Mouse (Mus musculus) stomach, embryonic 14.5 days (tissue): ENCODE results near the gene Rhbdd2. TPM values are rescaled to one million over a fixed set of nuclear protein-coding genes. Genes with fewer than 3 reads are reported as not detected.
A peak's percentile ranks its signal among the peaks of the same experiment; 100 is the strongest.
"Not testable (repeated sequence)": the region's sequence is repeated elsewhere in the genome, so short reads cannot be mapped to it uniquely, and the experiment has no call there.

Source experiments
- ATAC-seq: fragments of 200-750 bp; cut with Nextera tagmentation; 2 replicates; pipeline ENCODE4 v1.8.0; 2017; ENCODE audit warnings: low read depth, moderate TSS enrichment; ENCODE audit not compliant: insufficient number of reproducible peaks, insufficient read depth, low FRiP score
- H3K27ac ChIP-seq: fragments of 300-500 bp; sonication (generic); 2 replicates; pipeline ENCODE4 v1.5.1; 2014; ENCODE audit warnings: mild to moderate bottlenecking, low read length, moderate library complexity, mixed read lengths
- H3K27me3 ChIP-seq: fragments of 300-500 bp; sonication (generic); 2 replicates; pipeline ENCODE4 v1.6.1; 2014; ENCODE audit warnings: low read length, control low read depth, mixed read lengths; ENCODE audit not compliant: control insufficient read depth, insufficient read depth
- H3K36me3 ChIP-seq: fragments of 300-500 bp; sonication (generic); 2 replicates; pipeline ENCODE4 v1.6.1; 2014; ENCODE audit warnings: mild to moderate bottlenecking, control low read depth, low read length, moderate library complexity, mixed read lengths; ENCODE audit not compliant: control insufficient read depth, insufficient read depth
- H3K4me1 ChIP-seq: fragments of 300-500 bp; sonication (generic); 2 replicates; pipeline ENCODE4 v1.6.1; 2014; ENCODE audit warnings: low read length, control low read depth, mixed read lengths; ENCODE audit not compliant: control insufficient read depth, insufficient read depth
- H3K4me2 ChIP-seq: fragments of 300-500 bp; sonication (generic); replicated peaks from 2 replicates; pipeline ENCODE4 v1.6.1; 2014; ENCODE audit warnings: low read depth, low read length, control low read depth
- H3K4me3 ChIP-seq: fragments of 300-500 bp; sonication (generic); 2 replicates; pipeline ENCODE4 v1.5.1; 2014; ENCODE audit warnings: low read depth, low read length, control low read depth
- H3K9ac ChIP-seq: fragments of 300-500 bp; sonication (generic); replicated peaks from 2 replicates; pipeline ENCODE4 v1.6.1; 2014; ENCODE audit warnings: low read depth, mild to moderate bottlenecking, control low read depth, low read length, moderate library complexity, mixed read lengths
- H3K9me3 ChIP-seq: fragments of 300-500 bp; sonication (generic); 2 replicates; pipeline ENCODE4 v1.6.1; 2016; ENCODE audit warnings: low read depth, low read length, control low read depth; ENCODE audit not compliant: control insufficient read depth
- WGBS: fragments of 180-500 bp; shearing (Covaris S2); extraction: QIAGEN DNeasy Blood & Tissue Kit; methylation state at CpG from one replicate; pipeline ENCODE4 v1.1.7; 2014; 5-methylcytosine and 5-hydroxymethylcytosine counted together
- polyA plus RNA-seq: library from polyadenylated mRNA; unstranded; fragments of >200 nt; fragmentation: Nextera tagmentation; extraction: Ambion mirVana; gene quantifications from 2 replicates; pipeline ENCODE4 v1.2.1, GENCODE M21; 2014

Gene Rhbdd2
- polyA plus RNA-seq: 51.2 and 60.5 TPM in 2 replicates

- Histone ChIP-seq H3K27me3 (no peaks in the 10 kb centered on the region), H3K27ac (peak within 1 kb of the TSS; percentile 45), H3K4me3 (peak within 1 kb of the TSS; percentile 65), H3K9me3 (no peaks in the 10 kb centered on the region), H3K4me2 (peak within 1 kb of the TSS; percentile 84), H3K4me1 (peaks cover 8% of the 10 kb centered on the region), H3K36me3 (peaks cover 5% of the 10 kb centered on the region; the same call in 1 of the 2 replicates), H3K9ac (peak within 1 kb of the TSS; percentile 62)
- ATAC-seq: peak; percentile 99
- WGBS: 12% methylated on average over 28 of the region's 30 CpGs
These were observed at the start of gene Rhbdd2 for GRCm38 (mm10) chr5:135632117-135632796. TSS of gene Rhbdd2 (plus strand) at chr5:135632618.

DNA sequence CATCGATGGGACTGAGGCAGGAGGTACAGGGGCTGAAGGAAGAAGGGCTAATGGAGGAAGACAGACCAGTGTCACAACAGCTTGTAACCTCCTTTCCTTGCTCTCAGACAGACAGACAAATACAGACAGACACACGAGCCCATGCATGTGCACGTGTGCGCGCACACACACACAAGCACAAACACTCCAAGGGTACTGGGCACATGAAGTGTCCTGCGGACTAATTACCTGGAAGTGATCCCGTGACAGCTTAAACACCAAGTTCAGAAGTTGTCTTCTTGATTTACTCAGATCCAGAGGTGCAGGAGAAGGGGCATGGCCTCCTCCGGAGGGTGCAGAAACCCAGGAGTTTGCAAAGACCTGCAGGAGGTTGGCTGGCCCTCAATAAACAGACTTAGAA is 46.7 kb upstream of the Rhbdd2 start:
- no peak overlapping the region for H3K9ac ChIP-seq
- 84% methylated on average over 8 of the region's 8 CpGs for WGBS
- no peaks in the 10 kb centered on the region for H3K4me1 ChIP-seq
- H3K4me2 ChIP-seq: no peak overlapping the region
- H3K27ac ChIP-seq: no peak overlapping the region
- ATAC-seq: no peak
- no peak overlapping the region for H3K4me3 ChIP-seq
- H3K9me3 ChIP-seq: no peaks in the 10 kb centered on the region
- H3K36me3 ChIP-seq: no peaks in the 10 kb centered on the region
- H3K27me3 ChIP-seq: no peaks in the 10 kb centered on the region

DNA sequence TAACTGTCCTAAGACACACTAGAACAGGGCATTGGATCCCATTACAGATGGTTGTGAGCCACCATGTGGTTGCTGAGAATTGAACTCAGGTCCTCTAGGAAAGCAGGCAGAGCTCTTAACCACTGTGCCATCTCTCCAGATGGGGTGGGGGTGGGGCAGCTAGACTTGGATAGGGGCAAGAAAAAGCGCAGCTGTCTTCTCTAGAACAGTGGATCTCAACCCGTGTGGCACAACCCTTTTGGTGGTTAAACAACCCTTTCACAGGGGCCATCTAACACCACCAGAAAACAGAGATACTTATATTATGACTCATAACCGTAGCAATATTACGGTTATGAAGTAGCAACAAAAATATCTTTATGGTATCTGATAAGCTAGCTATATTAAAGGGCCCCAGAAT is 44.7 kb upstream of the Rhbdd2 start:
- ATAC-seq: no peak
- Histone ChIP-seq H3K27me3 (no peaks in the 10 kb centered on the region), H3K4me1 (no peaks in the 10 kb centered on the region), H3K27ac (no peak overlapping the region), H3K4me3 (no peak overlapping the region), H3K4me2 (no peak overlapping the region), H3K9me3 (no peaks in the 10 kb centered on the region; the same call in 1 of the 2 replicates), H3K36me3 (no peaks in the 10 kb centered on the region), H3K9ac (no peak overlapping the region)
- 88% methylated on average over 4 of the region's 4 CpGs for WGBS

DNA sequence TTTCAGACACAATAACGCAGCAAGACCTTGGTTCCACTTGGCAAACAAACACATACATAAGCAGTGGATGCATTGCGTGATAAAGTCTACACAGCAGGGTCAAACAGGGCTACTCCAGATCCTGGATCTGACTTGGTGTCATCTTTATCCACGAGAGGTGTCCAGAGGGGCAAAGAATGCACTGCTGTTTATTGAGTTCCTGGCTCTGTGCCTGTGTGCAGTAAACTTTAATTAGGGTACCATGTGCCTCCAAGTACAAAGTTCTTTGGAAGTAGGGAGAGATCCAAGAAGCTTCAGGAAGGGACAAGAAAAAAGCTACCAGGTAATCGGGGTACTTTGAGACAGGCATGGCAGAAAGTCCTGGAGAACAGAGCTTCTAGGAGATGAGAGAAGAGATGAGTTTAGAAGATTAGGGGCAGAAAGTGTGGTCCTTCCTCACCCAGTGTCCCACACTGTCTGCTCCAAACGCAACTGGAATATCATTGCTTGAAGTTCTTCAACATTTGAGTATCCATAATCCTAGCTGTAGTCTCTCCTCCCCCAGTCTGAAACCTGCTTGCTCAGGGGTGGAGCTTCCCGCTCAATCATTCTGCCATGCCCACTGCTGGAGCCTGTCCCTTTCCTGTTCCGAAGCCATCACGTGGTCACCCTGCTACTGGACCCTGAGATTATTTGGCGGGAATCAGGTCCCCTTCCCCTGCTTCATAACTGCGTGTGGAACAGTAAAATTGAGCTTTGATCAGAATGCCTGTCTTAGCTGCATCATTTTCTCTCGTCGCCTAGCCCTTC is 42.2 kb upstream of the Rhbdd2 start:
- Histone ChIP-seq H3K4me3 (no peak overlapping the region), H3K4me1 (no peaks in the 10 kb centered on the region), H3K9ac (no peak overlapping the region), H3K4me2 (no peak overlapping the region), H3K27ac (no peak overlapping the region), H3K36me3 (no peaks in the 10 kb centered on the region), H3K27me3 (no peaks in the 10 kb centered on the region), H3K9me3 (no peaks in the 10 kb centered on the region; the same call in 1 of the 2 replicates)
- 79% methylated on average over 10 of the region's 12 CpGs for WGBS
- no peak for ATAC-seq

GRCm38 (mm10) chr5:135604643-135605042 is 27.8 kb upstream of the Rhbdd2 start:
- H3K9me3 ChIP-seq, H3K4me1 ChIP-seq, H3K27ac ChIP-seq, H3K9ac ChIP-seq, H3K4me3 ChIP-seq, H3K4me2 ChIP-seq, H3K36me3 ChIP-seq, ATAC-seq, H3K27me3 ChIP-seq: not testable (repeated sequence)
- WGBS: no CpG with 5 or more reads among the region's 1 CpGs

DNA sequence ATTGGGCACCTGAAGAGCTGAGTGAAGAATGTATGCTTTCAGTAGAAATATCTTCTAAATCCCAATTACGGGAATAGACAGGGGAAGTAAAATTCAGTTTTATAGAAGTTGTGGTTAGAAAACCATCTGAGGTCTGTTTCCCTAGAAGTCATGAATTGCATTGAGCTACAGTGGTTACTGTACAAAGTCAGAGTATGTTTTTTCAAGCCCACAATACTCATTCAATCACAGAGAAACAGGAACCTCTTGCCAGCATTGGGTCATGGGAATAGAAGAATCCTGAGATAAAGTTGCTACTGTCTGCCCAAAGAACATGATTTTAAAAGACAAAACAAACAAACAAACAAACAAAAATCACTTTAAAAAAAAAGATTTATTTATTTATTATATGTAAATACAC is 25.7 kb upstream of the Rhbdd2 start:
- not testable (repeated sequence) for H3K27ac ChIP-seq, H3K27me3 ChIP-seq, H3K9ac ChIP-seq, H3K4me3 ChIP-seq, H3K36me3 ChIP-seq, ATAC-seq, H3K9me3 ChIP-seq, H3K4me2 ChIP-seq, H3K4me1 ChIP-seq
- no CpG with 5 or more reads among the region's 1 CpGs for WGBS

GRCm38 (mm10) chr5:135607581-135607980 is 24.8 kb upstream of the Rhbdd2 start:
- Histone ChIP-seq H3K4me2 (no peak overlapping the region), H3K9me3 (no peaks in the 10 kb centered on the region), H3K27ac (no peak overlapping the region), H3K27me3 (no peaks in the 10 kb centered on the region), H3K36me3 (no peaks in the 10 kb centered on the region), H3K4me1 (no peaks in the 10 kb centered on the region), H3K4me3 (no peak overlapping the region), H3K9ac (no peak overlapping the region)
- 55% methylated on average over 1 of the region's 1 CpGs for WGBS
- no peak for ATAC-seq

DNA sequence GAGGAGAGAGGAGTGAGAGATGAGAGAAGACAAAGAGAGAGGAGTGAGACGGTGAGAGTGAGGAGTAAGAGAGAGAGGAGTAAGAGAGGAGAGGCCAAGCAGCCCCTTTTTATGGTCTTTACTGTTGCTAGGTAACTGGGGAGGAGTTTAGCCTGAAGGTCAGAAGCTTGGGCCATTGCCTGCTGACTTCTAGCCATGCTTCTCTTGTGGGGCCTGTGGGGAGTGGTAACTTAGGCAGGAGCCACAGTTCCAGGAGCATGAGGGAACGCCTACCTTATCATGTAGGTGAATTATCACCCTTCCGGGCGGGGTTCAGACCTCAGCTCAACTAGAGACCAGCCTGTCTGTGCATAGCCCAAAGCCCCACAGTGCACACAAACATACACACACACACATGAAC is 22.6 kb upstream of the Rhbdd2 start:
- Histone ChIP-seq H3K4me1 (no peaks in the 10 kb centered on the region), H3K27ac (no peak overlapping the region), H3K36me3 (no peaks in the 10 kb centered on the region), H3K9ac (no peak overlapping the region), H3K27me3 (no peaks in the 10 kb centered on the region), H3K9me3 (no peaks in the 10 kb centered on the region), H3K4me3 (no peak overlapping the region), H3K4me2 (no peak overlapping the region)
- 71% methylated on average over 4 of the region's 4 CpGs for WGBS
- no peak for ATAC-seq
